Mouse (Mus musculus): ENCODE data around the gene Mov10l1.

The Mov10l1 gene

GRCm38 (mm10) chr15:89016722-89017121, 34.0 kb downstream of the Mov10l1 start:
- no peak for DNase-seq (ENCODE audit: low read depth)

GRCm38 (mm10) chr15:89020085-89020484, 37.4 kb downstream of the Mov10l1 start:
- DNase-seq (ENCODE audit: low read depth), result no peak

GRCm38 (mm10) chr15:89020492-89020891, 37.8 kb downstream of the Mov10l1 start:
- no peak for DNase-seq (ENCODE audit: low read depth)

DNA sequence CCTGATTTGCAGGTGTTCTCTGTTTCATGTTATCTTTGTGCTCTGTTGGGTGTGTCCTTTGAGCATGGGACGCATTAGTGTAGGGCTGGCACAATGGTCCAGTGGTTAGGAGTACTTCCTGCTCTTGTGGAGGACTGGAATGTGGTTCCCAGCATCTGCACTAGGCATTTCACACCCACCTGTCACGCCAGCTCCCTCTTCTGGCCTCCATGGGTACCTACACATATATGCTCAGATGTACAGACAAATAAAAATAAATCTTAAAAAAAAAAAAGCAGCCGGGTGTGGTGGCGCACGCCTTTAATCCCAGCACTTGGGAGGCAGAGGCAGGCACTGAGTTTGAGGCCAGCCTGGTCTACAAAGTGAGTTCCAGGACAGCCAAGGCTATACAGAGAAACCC, 61.7 kb downstream of the Mov10l1 start:
- no peak for DNase-seq (ENCODE audit: low read depth)

- no peak for DNase-seq (ENCODE audit: low read depth)
Observed at GRCm38 (mm10) chr15:89046356-89046755, 63.6 kb downstream of the Mov10l1 start.

DNA sequence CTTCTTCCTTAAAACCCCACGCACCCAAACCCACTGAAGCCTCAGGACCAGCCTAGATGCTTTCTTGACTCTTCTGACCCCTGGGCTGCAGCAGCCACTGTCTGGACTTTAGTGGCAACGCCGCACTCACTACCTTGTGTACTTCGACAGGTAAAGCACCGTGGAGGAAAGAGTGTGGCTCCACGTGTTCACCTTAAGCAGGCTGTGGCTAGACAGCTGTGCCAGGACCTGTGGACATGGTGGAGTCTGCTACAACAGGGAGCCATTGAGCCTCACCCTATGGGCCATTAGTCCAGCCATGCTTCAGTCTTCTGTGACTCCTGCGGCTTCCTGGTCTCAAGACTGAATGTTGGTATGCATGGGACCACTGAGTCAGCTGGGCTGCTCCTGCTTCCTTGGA, 72.0 kb downstream of the Mov10l1 start:
- no peak for DNase-seq (ENCODE audit: low read depth)

DNA sequence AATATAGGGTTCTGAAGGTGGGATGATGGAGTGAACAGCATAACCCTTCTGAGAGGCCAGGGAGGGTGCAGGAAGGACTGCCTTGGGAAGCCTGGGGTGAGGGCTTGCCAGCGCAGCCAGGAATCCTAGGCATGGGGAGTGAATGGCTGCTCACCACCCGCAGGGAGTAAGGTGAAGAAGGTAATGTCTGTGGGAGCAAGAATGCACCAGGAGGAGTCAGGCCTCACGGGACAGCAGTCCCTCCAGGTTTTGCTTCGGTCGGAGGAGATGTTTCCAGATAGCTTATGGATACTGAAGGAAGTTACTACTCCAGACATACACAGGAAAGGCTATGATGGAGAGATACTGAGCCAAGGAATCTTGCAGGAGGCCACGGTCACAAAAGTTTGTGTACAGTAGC, 76.0 kb downstream of the Mov10l1 start:
- DNase-seq (ENCODE audit: low read depth), result no peak

DNA sequence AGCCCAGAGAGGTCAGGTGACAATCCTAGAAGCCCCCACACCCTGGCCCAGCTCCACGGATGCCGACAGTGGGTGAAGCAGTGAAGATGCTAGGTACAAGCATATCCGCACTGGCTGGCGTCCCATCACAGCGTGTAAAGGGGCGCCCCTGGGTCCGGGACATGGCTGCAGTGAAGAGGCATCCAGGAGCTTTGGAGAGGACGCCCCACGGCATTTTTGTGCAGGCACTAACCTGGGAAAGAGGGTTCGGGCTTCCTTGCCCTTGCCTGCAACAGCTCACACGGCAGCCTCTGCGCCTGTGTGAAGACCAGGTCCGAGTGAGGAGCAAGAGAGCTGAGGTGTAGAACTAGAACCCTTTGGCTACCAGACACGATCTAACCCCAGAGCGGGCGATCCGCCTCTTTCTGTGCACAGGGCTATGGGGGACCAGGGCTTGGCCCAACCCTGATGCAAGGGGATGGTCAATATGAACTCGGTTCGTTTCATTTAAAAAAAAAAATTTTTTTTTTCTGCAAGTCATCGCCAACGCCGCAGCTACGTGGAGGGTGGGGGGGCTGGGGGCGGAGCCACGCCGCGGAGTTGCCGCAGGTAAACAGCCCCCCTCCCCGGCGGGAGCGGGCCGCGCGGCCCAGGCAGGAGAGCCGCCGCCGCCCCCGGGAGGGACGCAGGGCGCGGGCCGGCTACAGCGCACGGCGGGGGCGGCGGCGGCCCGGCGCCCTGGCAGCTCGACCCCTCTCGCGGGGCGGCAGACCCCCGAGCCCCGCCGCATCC, 76.6 kb downstream of the Mov10l1 start, which contains the start of gene Panx2:
TSS of gene Panx2 (plus strand) at position 574 of the 771 bp plus-strand sequence.
- no peak for DNase-seq (ENCODE audit: low read depth)

- no peak for DNase-seq (ENCODE audit: low read depth)
Observed at GRCm38 (mm10) chr15:89060032-89060681, 77.4 kb downstream of the Mov10l1 start.

- DNase-seq (ENCODE audit: low read depth), result no peak
Observed at GRCm38 (mm10) chr15:89060811-89061460, 78.2 kb downstream of the Mov10l1 start.

DNA sequence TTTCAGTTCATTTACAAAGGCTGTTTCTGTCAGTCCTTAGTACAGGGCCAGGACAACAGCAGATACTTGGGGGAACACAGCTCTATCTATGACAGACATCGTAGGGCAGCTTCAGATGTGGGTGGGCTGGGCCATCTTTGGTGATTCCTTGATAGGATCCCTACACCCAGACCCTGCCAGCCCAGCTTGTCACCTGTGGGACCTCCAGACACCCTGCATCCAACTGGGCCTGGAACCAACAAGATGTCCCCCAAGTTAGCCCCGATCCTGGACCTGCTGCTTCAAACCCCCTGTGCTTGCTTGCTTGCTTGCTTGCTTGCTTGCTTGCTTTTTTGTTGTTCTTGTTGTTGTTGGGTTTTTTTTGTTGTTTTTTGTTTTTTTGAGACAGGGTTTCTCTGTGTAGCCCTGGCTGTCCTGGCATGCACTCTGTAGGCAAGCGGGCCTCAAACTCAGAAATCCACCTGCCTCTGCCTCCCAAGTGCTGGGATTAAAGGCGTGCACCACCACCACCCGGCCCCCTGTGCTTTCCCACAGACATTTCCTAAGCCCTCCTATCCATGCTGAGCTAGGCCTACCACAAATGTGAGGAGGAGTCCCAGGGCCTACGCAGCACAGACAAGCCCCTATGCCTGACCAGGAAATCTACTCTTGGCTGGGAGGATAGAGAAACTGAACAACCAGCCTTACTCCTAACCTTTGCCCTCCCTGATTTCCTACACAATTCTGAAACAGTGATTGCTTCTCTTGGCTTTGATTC, 79.2 kb downstream of the Mov10l1 start:
- no peak for DNase-seq (ENCODE audit: low read depth)

DNA sequence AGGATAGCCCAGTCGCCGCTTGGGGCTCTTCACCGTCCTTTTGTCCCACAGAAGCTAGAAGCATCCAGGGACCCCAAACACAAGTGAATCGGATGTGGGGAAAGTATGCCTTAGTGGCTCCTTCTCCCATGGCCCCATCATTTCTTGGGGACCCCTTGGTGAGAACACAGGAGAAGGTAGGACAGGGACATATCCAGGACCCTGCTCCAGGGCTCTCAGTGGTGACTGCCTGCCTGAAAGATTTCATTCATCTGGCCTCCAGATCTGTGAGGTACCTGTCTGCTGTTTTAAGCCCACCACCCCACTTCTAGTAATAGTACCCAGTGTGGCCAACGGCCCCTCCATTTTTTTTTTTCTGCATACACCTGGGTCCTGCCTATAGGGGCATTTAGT, 79.8 kb downstream of the Mov10l1 start:
- no peak for DNase-seq (ENCODE audit: low read depth)

DNA sequence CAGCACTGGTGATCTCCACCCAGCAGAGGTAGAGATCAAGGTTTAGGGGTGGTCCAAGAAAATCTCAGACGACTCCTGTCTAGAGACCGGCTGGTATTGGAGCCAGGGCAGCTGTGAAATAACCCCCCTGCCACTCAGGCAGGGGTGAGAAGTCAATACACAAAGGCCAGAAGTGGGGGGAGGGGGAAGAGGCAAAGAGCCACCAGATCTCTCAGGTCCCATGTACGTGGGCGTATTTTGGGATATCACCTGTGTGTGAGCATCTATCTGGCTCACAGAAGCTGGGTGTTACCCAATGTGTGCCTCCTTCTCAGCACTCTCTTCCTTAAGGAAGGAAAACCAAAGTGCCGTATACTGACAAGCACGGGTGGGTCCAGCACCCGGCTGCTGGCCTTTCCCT, 80.3 kb downstream of the Mov10l1 start:
- no peak for DNase-seq (ENCODE audit: low read depth)

DNA sequence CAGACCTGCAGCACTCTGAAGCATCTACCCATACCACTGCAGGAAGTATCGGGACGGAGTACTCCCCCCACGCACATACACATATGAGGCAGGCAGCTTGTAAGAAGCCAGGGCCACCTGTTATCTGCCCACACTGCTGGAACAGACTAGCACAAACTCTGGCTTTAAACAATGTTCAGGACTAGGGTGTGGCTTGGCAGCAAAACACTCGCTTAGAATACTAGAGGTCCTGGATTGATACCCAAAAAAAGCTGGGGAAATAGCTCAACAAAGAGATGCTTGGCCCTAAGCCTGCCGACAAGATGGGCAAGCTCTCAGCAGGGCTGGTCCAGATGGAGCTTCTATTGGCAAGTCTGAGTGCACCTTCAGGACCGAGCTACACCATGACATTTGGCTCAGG, 80.8 kb downstream of the Mov10l1 start:
- DNase-seq (ENCODE audit: low read depth), result no peak

DNA sequence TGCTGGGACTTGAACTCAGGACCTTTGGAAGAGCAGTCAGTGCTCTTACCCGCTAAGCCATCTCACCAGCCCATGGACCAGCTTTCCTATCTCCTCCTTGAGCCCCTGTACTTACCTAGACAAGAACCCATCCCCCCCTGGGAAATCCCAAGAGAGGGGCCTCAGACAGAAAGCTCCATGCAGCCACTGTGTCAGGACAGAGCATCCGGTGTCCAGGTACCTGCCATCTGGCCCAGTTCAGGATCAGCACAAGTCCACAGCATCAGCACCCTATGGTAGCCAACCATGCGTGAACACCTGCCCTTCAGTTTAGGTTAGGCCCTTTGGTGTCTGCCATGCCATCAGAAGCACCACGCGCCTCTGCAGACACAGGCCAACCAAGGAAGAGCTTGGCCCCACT, 82.2 kb downstream of the Mov10l1 start:
- DNase-seq (ENCODE audit: low read depth), result no peak

DNA sequence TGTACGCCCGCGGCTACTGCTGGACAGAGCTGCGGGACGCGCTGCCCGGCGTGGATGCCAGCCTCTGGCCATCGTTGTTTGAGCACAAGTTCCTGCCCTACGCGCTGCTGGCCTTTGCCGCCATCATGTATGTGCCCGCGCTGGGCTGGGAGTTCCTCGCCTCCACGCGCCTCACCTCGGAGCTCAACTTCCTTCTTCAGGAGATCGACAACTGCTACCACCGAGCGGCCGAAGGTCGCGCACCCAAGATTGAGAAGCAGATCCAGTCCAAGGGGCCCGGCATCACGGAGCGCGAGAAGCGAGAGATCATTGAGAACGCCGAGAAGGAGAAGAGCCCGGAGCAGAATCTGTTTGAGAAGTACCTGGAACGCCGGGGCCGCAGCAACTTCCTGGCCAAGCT, 84.9 kb downstream of the Mov10l1 start:
- no peak for DNase-seq (ENCODE audit: low read depth)

DNA sequence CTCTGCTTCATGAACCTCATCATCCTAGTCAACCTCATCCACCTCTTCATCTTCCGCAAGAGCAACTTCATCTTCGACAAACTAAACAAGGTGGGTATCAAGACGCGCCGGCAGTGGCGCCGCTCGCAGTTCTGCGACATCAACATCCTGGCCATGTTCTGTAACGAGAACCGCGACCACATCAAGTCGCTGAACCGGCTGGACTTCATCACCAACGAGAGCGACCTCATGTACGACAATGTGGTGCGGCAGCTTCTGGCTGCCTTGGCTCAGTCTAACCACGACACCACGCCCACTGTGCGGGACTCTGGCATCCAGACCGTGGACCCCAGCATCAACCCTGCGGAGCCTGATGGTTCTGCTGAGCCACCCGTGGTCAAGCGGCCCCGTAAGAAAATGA, 85.5 kb downstream of the Mov10l1 start:
- DNase-seq (ENCODE audit: low read depth), result no peak

DNA sequence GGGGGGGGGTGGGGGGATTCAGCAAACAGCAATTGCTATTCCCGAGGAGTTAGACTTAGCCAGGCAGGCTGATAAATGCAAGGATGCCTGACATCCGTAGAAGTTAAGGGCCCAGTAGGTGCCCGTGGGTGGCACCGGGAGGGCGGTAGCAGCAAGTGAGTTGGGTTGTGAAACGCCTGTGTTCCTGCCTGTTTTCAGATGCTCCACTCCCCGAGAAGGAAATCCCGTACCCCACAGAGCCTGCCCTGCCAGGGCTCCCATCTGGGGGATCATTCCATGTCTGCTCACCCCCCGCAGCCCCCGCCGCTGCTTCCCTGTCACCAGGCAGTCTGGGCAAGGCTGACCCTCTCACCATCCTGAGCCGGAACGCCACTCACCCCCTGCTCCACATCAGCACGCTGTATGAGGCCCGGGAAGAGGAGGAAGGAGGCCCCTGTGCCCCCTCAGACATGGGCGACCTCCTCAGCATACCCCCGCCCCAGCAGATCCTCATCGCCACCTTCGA, 86.7 kb downstream of the Mov10l1 start:
- DNase-seq (ENCODE audit: low read depth), result no peak

- no peak for DNase-seq (ENCODE audit: low read depth)
Observed at GRCm38 (mm10) chr15:89070606-89071005, 87.9 kb downstream of the Mov10l1 start.

DNA sequence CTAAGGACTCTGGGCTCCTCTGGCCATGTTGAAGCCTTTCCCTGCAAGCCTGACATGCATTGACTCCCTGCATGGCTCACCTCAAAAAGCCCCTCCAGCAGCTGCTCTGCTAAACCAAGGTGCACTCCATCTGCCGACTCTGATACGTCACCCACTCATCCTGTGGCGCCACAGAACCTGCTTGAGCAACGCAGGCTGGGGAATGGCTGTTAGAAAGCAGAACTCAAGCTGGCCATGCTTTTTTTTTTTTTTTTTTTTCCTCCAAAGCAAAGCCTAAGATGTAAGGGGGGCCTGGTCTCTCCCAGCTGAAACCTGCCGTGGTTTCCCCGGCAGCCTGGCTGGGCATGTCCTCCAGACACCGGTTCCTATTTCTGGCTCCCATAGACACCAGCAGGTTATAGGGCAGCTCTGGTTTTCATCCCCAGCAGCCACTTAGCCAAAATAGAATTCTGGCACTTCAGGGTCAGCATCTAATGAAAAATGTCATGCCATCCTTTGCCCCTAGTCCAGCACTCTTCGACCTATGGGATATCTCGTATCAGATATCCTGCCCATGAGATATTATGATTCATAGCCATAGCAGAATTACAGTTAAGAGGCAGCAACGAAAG, 91.4 kb downstream of the Mov10l1 start:
- no peak for DNase-seq (ENCODE audit: low read depth)

DNA sequence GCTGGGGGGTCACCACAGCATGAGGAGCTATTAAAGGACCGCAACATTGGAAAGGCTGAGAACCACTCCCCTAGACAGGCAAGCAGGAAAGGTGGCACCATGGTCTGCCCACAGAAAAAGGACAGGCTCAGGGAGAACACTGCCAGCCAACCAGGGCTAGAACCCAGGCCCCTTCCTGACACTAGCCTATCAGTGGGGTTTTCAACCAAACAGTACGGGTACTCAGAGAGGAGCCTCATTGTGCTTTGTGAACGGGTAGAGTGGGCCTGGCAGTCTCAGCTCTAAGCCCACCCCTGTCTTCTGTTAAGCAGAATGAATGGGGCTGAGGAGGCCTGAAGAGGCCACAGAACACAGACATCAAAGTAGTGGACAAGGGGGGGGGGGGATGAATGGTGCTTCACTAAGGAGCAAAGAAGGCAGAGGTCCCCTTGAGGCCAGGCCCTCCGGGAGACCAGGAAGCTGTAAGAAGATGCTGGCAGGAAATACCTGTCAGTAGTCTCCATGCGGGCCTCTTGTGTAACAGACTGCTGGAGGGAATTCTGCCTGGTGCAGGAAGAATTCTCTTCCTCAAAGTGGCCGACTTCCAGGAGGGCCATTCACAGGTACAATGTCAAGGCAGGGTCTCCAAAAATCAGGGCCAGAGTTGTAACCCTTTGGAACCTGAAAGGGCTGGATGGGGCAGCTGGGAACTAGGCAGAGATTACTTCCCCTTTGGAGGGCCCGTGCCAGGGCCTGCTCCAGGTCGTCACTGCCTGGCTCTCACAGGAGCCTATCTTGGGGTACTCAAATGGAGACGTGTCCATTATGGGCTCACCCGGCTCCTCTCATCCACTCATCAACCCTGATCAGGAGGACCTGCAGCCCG, 92.1 kb downstream of the Mov10l1 start, which contains the start of gene Trabd:
TSS of gene Trabd (plus strand) at position 512 of the 865 bp plus-strand sequence.
- DNase-seq (ENCODE audit: low read depth), result no peak
